Mouse (Mus musculus) induced T-regulatory cell, adult 2 months (primary cell): ENCODE results near the gene Cdc6.

Source experiments
- DNase-seq: peaks from one replicate; pipeline ENCODE4 v3.0.0-alpha.2; 2012; ENCODE audit warnings: low read depth

The Cdc6 gene

GRCm38 (mm10) chr11:98907437-98908173 is at the start of gene Cdc6:
Cdc6 (plus strand) TSS chr11:98907801.
- peak; percentile 99 for DNase-seq

GRCm38 (mm10) chr11:98858759-98859731 is 48.6 kb upstream of the Cdc6 start:
- peak; percentile 91 for DNase-seq

- peak; percentile 98 for DNase-seq
Measured at GRCm38 (mm10) chr11:98863028-98863750, 44.4 kb upstream of the Cdc6 start, which contains the start of gene Wipf2. Wipf2 (plus strand) TSS chr11:98863638.

GRCm38 (mm10) chr11:98863751-98864429 is 43.7 kb upstream of the Cdc6 start:
- peak; percentile 78 for DNase-seq

- no peak for DNase-seq
Measured at GRCm38 (mm10) chr11:98867293-98867692, 40.3 kb upstream of the Cdc6 start.

GRCm38 (mm10) chr11:98869906-98870305 is 37.7 kb upstream of the Cdc6 start:
- no peak for DNase-seq

GRCm38 (mm10) chr11:98870791-98871190 is 36.8 kb upstream of the Cdc6 start:
- no peak for DNase-seq

GRCm38 (mm10) chr11:98871416-98871815 is 36.2 kb upstream of the Cdc6 start:
- DNase-seq, result no peak

- DNase-seq, result no peak
Measured at GRCm38 (mm10) chr11:98872040-98872439, 35.6 kb upstream of the Cdc6 start.

- DNase-seq, result no peak
Measured at GRCm38 (mm10) chr11:98873900-98874299, 33.7 kb upstream of the Cdc6 start.

- no peak for DNase-seq
Measured at GRCm38 (mm10) chr11:98877001-98877400, 30.6 kb upstream of the Cdc6 start.

GRCm38 (mm10) chr11:98887703-98888102 is 19.9 kb upstream of the Cdc6 start:
- DNase-seq, result no peak

GRCm38 (mm10) chr11:98889077-98889476 is 18.5 kb upstream of the Cdc6 start:
- no peak for DNase-seq

- no peak for DNase-seq
Measured at GRCm38 (mm10) chr11:98889977-98890376, 17.6 kb upstream of the Cdc6 start.

GRCm38 (mm10) chr11:98892426-98892825 is 15.2 kb upstream of the Cdc6 start:
- DNase-seq, result no peak

- DNase-seq, result peak; percentile 73
Measured at GRCm38 (mm10) chr11:98900529-98901125, 7.0 kb upstream of the Cdc6 start.

- no peak for DNase-seq
Measured at GRCm38 (mm10) chr11:98902621-98903245, 4.9 kb upstream of the Cdc6 start.

- no peak for DNase-seq
Measured at GRCm38 (mm10) chr11:98904577-98904976, 3.0 kb upstream of the Cdc6 start.

- DNase-seq, result no peak
Measured at GRCm38 (mm10) chr11:98905033-98905432, 2.6 kb upstream of the Cdc6 start.

- DNase-seq, result no peak
Measured at GRCm38 (mm10) chr11:98905583-98905982, 2.0 kb upstream of the Cdc6 start.

GRCm38 (mm10) chr11:98907063-98907436 is 551 bp upstream of the Cdc6 start:
- no peak for DNase-seq
